Mouse (Mus musculus) stomach, postnatal 0 days (tissue): Measurements from ENCODE around the gene Rprd1b.

Experiments
- CTCF ChIP-seq: IDR thresholded peaks from 2 replicates; pipeline ENCODE4 v1.5.1; 2016; ENCODE audit warnings: antibody characterized with exemption, low read depth, mild to moderate bottlenecking, moderate library complexity
- EP300 ChIP-seq: optimal IDR thresholded peaks from 2 replicates; pipeline ENCODE3; 2016; ENCODE audit warnings: antibody characterized with exemption

DNA sequence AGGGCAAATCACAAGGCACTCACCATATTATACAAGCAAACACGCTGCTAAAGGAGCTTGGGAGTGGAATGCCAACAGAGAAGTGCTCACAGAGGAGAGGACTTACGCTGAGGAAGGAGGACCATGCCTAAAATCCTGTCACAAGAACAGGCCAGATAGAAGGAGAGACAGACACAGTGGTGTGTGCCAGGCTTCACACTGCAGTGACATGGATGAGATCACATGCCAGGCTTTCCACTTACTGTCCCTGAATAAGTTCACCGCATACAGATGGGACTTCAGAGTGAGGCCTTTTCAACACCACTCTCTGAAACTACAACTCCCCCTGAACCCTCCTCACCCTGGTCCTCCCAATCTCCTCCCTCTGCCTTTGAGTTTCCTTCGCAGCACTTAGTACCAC lies 11.0 kb upstream of the Rprd1b start:
- TF ChIP-seq CTCF (no peak), EP300 (no peak)
